Mouse (Mus musculus) CH12.LX (cell line): Measurements from ENCODE around the gene Car5b. TPM values are rescaled to one million over a fixed set of nuclear protein-coding genes. Genes with fewer than 3 reads are reported as not detected.
A peak's percentile ranks its signal among the peaks of the same experiment; 100 is the strongest.

Experiments used
- DNase-seq: peaks from one replicate; pipeline ENCODE4 v3.0.0-alpha.2; 2013; ENCODE audit errors: extremely low read depth
- H3K27ac ChIP-seq: 2 replicates; pipeline ENCODE4 v1.5.1; 2012; ENCODE audit warnings: low read depth, mild to moderate bottlenecking, control low read depth, moderate library complexity; ENCODE audit not compliant: insufficient read depth
- H3K27me3 ChIP-seq: replicated peaks from 2 replicates; pipeline ENCODE3; 2012; ENCODE audit warnings: inconsistent platforms
- H3K36me3 ChIP-seq, 2 experiments: replicated peaks in 1 of 2; 2 replicates each; pipeline versions ENCODE3 to v1.6.1; 2012; ENCODE audit warnings: inconsistent platforms in 1 of 2, low read length in 1 of 2, mild to moderate bottlenecking in 1 of 2, mixed read lengths in 1 of 2, moderate library complexity in 1 of 2; ENCODE audit not compliant: control insufficient read depth in 1 of 2, insufficient read depth in 1 of 2
- H3K4me1 ChIP-seq, 2 experiments: 2 replicates each; pipeline ENCODE4 v1.6.1; 2012; ENCODE audit warnings: inconsistent platforms in 1 of 2, moderate library complexity in 1 of 2; ENCODE audit not compliant: insufficient read depth in 2 of 2, control insufficient read depth in 1 of 2
- H3K4me2 ChIP-seq: 2 replicates; pipeline ENCODE4 v1.6.1; 2012; ENCODE audit warnings: low read depth, mild to moderate bottlenecking, control low read depth; ENCODE audit not compliant: poor library complexity, insufficient read depth, severe bottlenecking
- H3K4me3 ChIP-seq, 3 experiments: fragments of 150-350 bp in 1 of 3; sonication (generic) in 1 of 3; replicated peaks in 1 of 3; 2 replicates each; pipeline versions ENCODE3 to v1.5.1; 2011 to 2012; ENCODE audit warnings: low read depth in 2 of 3, low read length in 2 of 3, mild to moderate bottlenecking in 2 of 3, moderate library complexity in 2 of 3, control low read depth in 1 of 3, improper control_type of control experiment in 1 of 3, inconsistent platforms in 1 of 3, mixed read lengths in 1 of 3; ENCODE audit not compliant: poor library complexity in 1 of 3
- H3K79me2 ChIP-seq: replicated peaks from 2 replicates; pipeline ENCODE4 v1.6.1; 2012; ENCODE audit warnings: mild to moderate bottlenecking, moderate library complexity; ENCODE audit not compliant: control insufficient read depth, poor library complexity, insufficient read depth, severe bottlenecking; ENCODE audit errors: extremely low read depth
- H3K9ac ChIP-seq: 2 replicates; pipeline ENCODE4 v1.6.1; 2012; ENCODE audit warnings: low read depth, mild to moderate bottlenecking, control low read depth, moderate library complexity; ENCODE audit not compliant: insufficient read depth
- H3K9me3 ChIP-seq: replicated peaks from 2 replicates; pipeline ENCODE3; 2012; ENCODE audit warnings: low read length, inconsistent platforms, mixed read lengths
- CTCF ChIP-seq, 2 experiments: IDR thresholded peaks in 1 of 2; conservative IDR thresholded peaks in 1 of 2; 2 replicates each; pipeline ENCODE4 v1.5.1; 2011 to 2012; ENCODE audit warnings: low read depth in 2 of 2, low read length in 2 of 2, improper control_type of control experiment in 1 of 2, inconsistent platforms in 1 of 2, mild to moderate bottlenecking in 1 of 2, moderate library complexity in 1 of 2
- E2F4 ChIP-seq: IDR thresholded peaks from 2 replicates; pipeline ENCODE4 v1.6.1; 2011; ENCODE audit warnings: low read depth, low read length, improper control_type of control experiment; ENCODE audit not compliant: insufficient replicate concordance
- EP300 ChIP-seq: IDR thresholded peaks from 2 replicates; pipeline ENCODE4 v1.6.1; 2011; ENCODE audit warnings: low read length, improper control_type of control experiment
- ETS1 ChIP-seq: conservative IDR thresholded peaks from 2 replicates; pipeline ENCODE4 v1.6.1; 2012; ENCODE audit warnings: low read depth, mild to moderate bottlenecking, inconsistent platforms, low read length, improper control_type of control experiment, moderate library complexity
- GABPA ChIP-seq: IDR thresholded peaks from 2 replicates; pipeline ENCODE4 v1.6.1; 2012; ENCODE audit warnings: low read depth, low read length, improper control_type of control experiment, inconsistent platforms; ENCODE audit not compliant: insufficient replicate concordance
- HCFC1 ChIP-seq: IDR thresholded peaks from 2 replicates; pipeline ENCODE4 v1.6.1; 2012; ENCODE audit warnings: low read depth, mild to moderate bottlenecking, inconsistent platforms, low read length, improper control_type of control experiment
- JUN ChIP-seq: IDR thresholded peaks from 2 replicates; pipeline ENCODE4 v1.6.1; 2011; ENCODE audit warnings: low read depth, mild to moderate bottlenecking, low read length, improper control_type of control experiment, moderate library complexity; ENCODE audit not compliant: insufficient read depth
- KAT2A ChIP-seq: IDR thresholded peaks from 2 replicates; pipeline ENCODE4 v1.6.1; 2012; ENCODE audit warnings: low read length, improper control_type of control experiment, inconsistent platforms; ENCODE audit not compliant: insufficient replicate concordance
- MAZ ChIP-seq: IDR thresholded peaks from 2 replicates; pipeline ENCODE4 v1.6.1; 2012; ENCODE audit warnings: low read depth, mild to moderate bottlenecking, inconsistent platforms, low read length, improper control_type of control experiment, moderate library complexity
- MEF2A ChIP-seq: IDR thresholded peaks from 2 replicates; pipeline ENCODE4 v1.6.1; 2014; ENCODE audit warnings: low read depth, mild to moderate bottlenecking, inconsistent platforms, low read length, improper control_type of control experiment, borderline replicate concordance
- NELFE ChIP-seq: IDR thresholded peaks from 2 replicates; pipeline ENCODE4 v1.6.1; 2011; ENCODE audit warnings: low read depth, low read length, improper control_type of control experiment
- PAX5 ChIP-seq: IDR thresholded peaks from 2 replicates; pipeline ENCODE4 v1.6.1; 2012; ENCODE audit warnings: low read length, inconsistent platforms, mixed read lengths
- RCOR1 ChIP-seq: conservative IDR thresholded peaks from 2 replicates; pipeline ENCODE4 v1.6.1; 2012; ENCODE audit warnings: low read depth, mild to moderate bottlenecking, inconsistent platforms, low read length, improper control_type of control experiment
- SIN3A ChIP-seq: IDR thresholded peaks from 2 replicates; pipeline ENCODE4 v1.6.1; 2012; ENCODE audit warnings: low read length, improper control_type of control experiment, inconsistent platforms
- TBP ChIP-seq: conservative IDR thresholded peaks from 2 replicates; pipeline ENCODE4 v1.6.1; 2011; ENCODE audit warnings: low read depth, low read length, improper control_type of control experiment
- USF1 ChIP-seq: IDR thresholded peaks from 2 replicates; pipeline ENCODE4 v1.6.1; 2014; ENCODE audit warnings: low read depth, mild to moderate bottlenecking, inconsistent platforms, low read length, improper control_type of control experiment
- USF2 ChIP-seq: conservative IDR thresholded peaks from 2 replicates; pipeline ENCODE4 v1.6.1; 2011; ENCODE audit warnings: low read depth, low read length, improper control_type of control experiment
- ZKSCAN1 ChIP-seq: IDR thresholded peaks from 2 replicates; pipeline ENCODE4 v1.6.1; 2012; ENCODE audit warnings: low read depth, inconsistent platforms, low read length, improper control_type of control experiment, borderline replicate concordance
- dilution Hi-C: fragments of 300-500 bp; cut with MboI; formaldehyde crosslinking; loops from 2 replicates; pipeline ENCODE4 v1.14.3; 2020; ENCODE audit warnings: low sequenced_read_pairs; ENCODE audit not compliant: extremely low pct_unique_long_range_greater_than_20kb, extremely low pct_ligation_motif_present
- in situ Hi-C: fragments of 300-500 bp; cut with MboI; formaldehyde crosslinking; loops from 3 replicates; pipeline ENCODE4 v1.14.3; 2019; ENCODE audit warnings: low sequenced_read_pairs, low pct_ligation_motif_present, low pct_unique_long_range_greater_than_20kb, mixed read lengths
- polyA plus RNA-seq: library from polyadenylated mRNA; unstranded; fragments of >175 nt; gene quantifications from 2 replicates; pipeline ENCODE4 v1.2.1, GENCODE M21; 2012; ENCODE audit warnings: low read depth; ENCODE audit not compliant: insufficient read length
- total RNA-seq, 2 experiments: library from RNA; depleted of rRNA; stranded (reverse); fragments of 300-350 nt in 1 of 2; fragments of >200 nt in 1 of 2; gene quantifications; 2 replicates each; pipeline ENCODE4 v1.2.3; 2012 to 2014

The Car5b gene
- total and polyA plus RNA-seq, 3 experiments: 0.13 TPM; not detected in 2

- Histone ChIP-seq H3K27ac (no peak overlapping the region), H3K4me3 (no peak overlapping the region), H3K4me2 (no peak overlapping the region), H3K4me1 (no peaks in the 10 kb centered on the region), H3K9me3 (no peaks in the 10 kb centered on the region), H3K79me2 (no peaks in the 10 kb centered on the region), H3K36me3 (no peaks in the 10 kb centered on the region), H3K9ac (no peak overlapping the region), H3K27me3 (no peaks in the 10 kb centered on the region)
- dilution Hi-C loops (no loop called here), in situ Hi-C loops (no loop called here)
- TF ChIP-seq USF2 (no peak), TBP (no peak), PAX5 (no peak), USF1 (no peak), KAT2A (no peak), EP300 (no peak), MEF2A (no peak), GABPA (no peak), ETS1 (no peak), HCFC1 (no peak), SIN3A (no peak), MAZ (no peak), JUN (no peak)
- DNase-seq: no peak
These were observed 45.7 kb downstream of the Car5b start for GRCm38 (mm10) chrX:163982129-163982528.

DNA sequence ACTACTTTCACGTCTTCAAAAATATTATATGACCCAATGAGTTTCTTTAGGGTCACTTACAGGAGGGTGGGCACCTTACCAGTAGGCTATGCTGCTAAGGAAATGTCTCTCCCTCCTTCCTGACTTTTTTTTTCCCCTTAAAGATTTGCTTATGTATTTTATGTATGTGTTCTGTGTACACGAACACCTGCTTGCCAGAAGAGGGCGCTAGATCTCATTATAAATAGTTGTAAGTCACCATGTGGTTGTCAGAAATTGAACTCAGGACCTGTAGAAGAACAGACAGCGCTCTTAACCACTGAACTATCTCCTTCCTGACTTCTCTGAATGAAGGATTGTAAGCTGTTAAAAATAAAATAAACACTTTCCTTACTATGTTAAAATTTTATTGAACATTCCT lies 46.3 kb downstream of the Car5b start:
- no peak overlapping the region for H3K4me2 ChIP-seq
- dilution Hi-C loops: no loop called here
- H3K27ac ChIP-seq: no peak overlapping the region
- H3K79me2 ChIP-seq: no peaks in the 10 kb centered on the region
- TF ChIP-seq JUN (no peak), CTCF (conservative IDR thresholded peaks at IDR 0.05 in 1 of 2, IDR thresholded peaks at IDR 0.05 in 1 of 2; ENCODE audit: low read depth in 2 of 2, low read length in 2 of 2) (peak in 1 of 2 experiments; percentile 34; a peak in 2 of 4 replicates)
- no peaks in the 10 kb centered on the region for H3K4me1 ChIP-seq
- no peaks in the 10 kb centered on the region for H3K36me3 ChIP-seq
- in situ Hi-C loops: no loop called here
- no peaks in the 10 kb centered on the region for H3K27me3 ChIP-seq
- H3K9ac ChIP-seq: no peak overlapping the region
- no peak for DNase-seq
- no peaks in the 10 kb centered on the region for H3K9me3 ChIP-seq
- H3K4me3 ChIP-seq: no peak overlapping the region

DNA sequence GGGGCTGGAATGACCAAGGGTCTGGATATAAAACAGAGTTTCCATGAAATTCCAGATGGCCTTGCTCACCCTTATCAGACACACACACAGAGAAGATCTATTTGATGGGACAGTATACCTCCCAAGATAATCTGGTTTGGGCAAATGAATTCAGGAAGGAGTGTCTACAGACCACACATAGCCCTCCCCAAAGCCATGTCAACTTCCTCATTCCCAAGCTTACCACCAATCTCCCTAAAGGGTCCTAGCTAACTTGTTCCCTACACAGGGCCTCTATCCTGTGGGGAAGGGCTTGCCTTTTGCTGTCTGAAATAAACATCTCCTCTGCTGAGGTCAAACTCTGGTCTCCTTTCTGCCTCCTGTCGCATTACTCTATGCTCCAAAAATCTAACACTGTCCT lies 46.7 kb downstream of the Car5b start:
- TF ChIP-seq E2F4: no peak
- TF ChIP-seq NELFE: no peak
- TF ChIP-seq RCOR1: no peak
- TF ChIP-seq ZKSCAN1: no peak
- TF ChIP-seq, all 38 proteins: peak for 0
- no peak for DNase-seq
- Histone ChIP-seq H3K36me3 (no peaks in the 10 kb centered on the region), H3K9me3 (no peaks in the 10 kb centered on the region), H3K4me2 (no peak overlapping the region), H3K79me2 (no peaks in the 10 kb centered on the region), H3K27ac (no peak overlapping the region), H3K27me3 (no peaks in the 10 kb centered on the region), H3K9ac (no peak overlapping the region), H3K4me1 (no peaks in the 10 kb centered on the region), H3K4me3 (no peak overlapping the region)
- dilution Hi-C loops (no loop called here), in situ Hi-C loops (no loop called here)
